ENCODE assay signal across 26 mouse cellular contexts in genomic region chr11:103916807-103917206, GRCm38 (mm10).
"Had no signal": no experiment of that assay in that cellular context is flagged by ENCODE, and none has a peak within 500 bp of the region (broad histone marks: within the 10 kb centered on the region; RNA-seq: fewer than 3 reads in every experiment).

No protein-coding gene starts in this region.

- H3K4me3 ChIP-seq: heart, embryonic 13.5 days; heart, embryonic 15.5 days; hindbrain, embryonic 13.5 days; hindbrain, embryonic 15.5 days; kidney, embryonic 15.5 days; left cerebral cortex, adult 2 months; limb, embryonic 10.5 days; limb, embryonic 12.5 days; liver, embryonic 12.5 days had no signal

- ATAC-seq: hindbrain, postnatal 0 days; intestine, embryonic 16.5 days; liver, embryonic 12.5 days had no signal

- H3K4me1 ChIP-seq: heart, embryonic 13.5 days; heart, embryonic 15.5 days; hindbrain, embryonic 13.5 days; hindbrain, embryonic 15.5 days; kidney, embryonic 15.5 days; limb, embryonic 10.5 days; limb, embryonic 12.5 days; liver, embryonic 12.5 days had no signal

- H3K27ac ChIP-seq: heart, embryonic 13.5 days; heart, embryonic 15.5 days; hindbrain, embryonic 13.5 days; hindbrain, embryonic 15.5 days; hindbrain, postnatal 0 days; kidney, embryonic 15.5 days; kidney, postnatal 0 days; left cerebral cortex, adult 2 months; limb, embryonic 10.5 days; limb, embryonic 12.5 days; liver, embryonic 12.5 days; liver, embryonic 14.5 days had no signal

- DNase-seq: gastrocnemius, postnatal 14 days; gastrocnemius, postnatal 36 days; heart, adult 18-20 months; heart, postnatal 14 days; heart, postnatal 36 days; kidney, adult 11 months; kidney, adult 2 months; kidney, adult 9 months; kidney, postnatal 14 days; kidney, postnatal 36 days; layer of hippocampus, adult 9-11 months; liver had no signal

- H3K9ac ChIP-seq: heart, embryonic 13.5 days; heart, embryonic 15.5 days; hindbrain, embryonic 13.5 days; hindbrain, embryonic 15.5 days; kidney, embryonic 15.5 days; limb, embryonic 12.5 days; liver, embryonic 12.5 days; liver, embryonic 14.5 days had no signal

- H3K4me2 ChIP-seq: heart, embryonic 11.5 days; heart, embryonic 13.5 days; heart, embryonic 15.5 days; hindbrain, embryonic 13.5 days; hindbrain, embryonic 15.5 days; kidney, embryonic 15.5 days; limb, embryonic 12.5 days; liver, embryonic 12.5 days had no signal

- H3K9me3 ChIP-seq: heart, embryonic 13.5 days; heart, embryonic 15.5 days; hindbrain, embryonic 13.5 days; hindbrain, embryonic 15.5 days; kidney, embryonic 15.5 days; limb, embryonic 10.5 days; limb, embryonic 12.5 days; liver, embryonic 12.5 days had no signal

- H3K27me3 ChIP-seq: heart, embryonic 13.5 days; heart, embryonic 15.5 days; hindbrain, embryonic 13.5 days; hindbrain, embryonic 15.5 days; kidney, embryonic 15.5 days; limb, embryonic 12.5 days; liver, embryonic 12.5 days had no signal
